Mouse (Mus musculus) splenic B cell, adult 2 months (primary cell): Measurements from ENCODE around the gene Trim31.
"Not testable (repeated sequence)": the region's sequence is repeated elsewhere in the genome, so short reads cannot be mapped to it uniquely, and the experiment has no call there.

Experiments used
- DNase-seq: peaks from one replicate; pipeline ENCODE4 v3.0.0-alpha.2; 2011; ENCODE audit warnings: low read depth, low spot score
- H3K27me3 ChIP-seq: 2 replicates; pipeline ENCODE4 v1.6.1; 2012; ENCODE audit warnings: mild to moderate bottlenecking, low read length, moderate library complexity, mixed read lengths; ENCODE audit not compliant: control insufficient read depth, poor library complexity, insufficient read depth, severe bottlenecking
- H3K36me3 ChIP-seq: 2 replicates; pipeline ENCODE4 v1.6.1; 2012; ENCODE audit warnings: mild to moderate bottlenecking, low read length, moderate library complexity, mixed read lengths; ENCODE audit not compliant: control insufficient read depth, poor library complexity, insufficient read depth, severe bottlenecking

Trim31 gene

DNA sequence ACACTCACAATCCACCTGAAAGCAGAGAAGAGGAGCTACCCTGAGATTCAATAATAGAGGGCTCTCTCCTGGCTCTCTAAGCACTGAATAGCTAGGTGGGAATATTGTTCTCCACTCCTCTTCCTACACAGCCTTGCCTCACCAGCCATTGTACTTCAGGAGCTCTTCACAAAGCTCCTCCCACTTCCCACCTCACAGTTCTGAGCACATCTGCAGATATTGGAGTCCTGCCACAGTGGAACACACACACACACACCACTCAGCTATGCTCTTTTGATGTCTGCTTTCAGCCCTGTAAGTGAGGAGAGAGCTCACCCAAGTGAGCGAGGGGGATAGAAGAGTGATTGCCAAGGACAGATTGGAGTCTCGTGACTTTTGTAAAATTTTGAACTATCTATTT, 14.6 kb upstream of the Trim31 start:
- no peak for DNase-seq
- Histone ChIP-seq H3K27me3 (no peaks in the 10 kb centered on the region), H3K36me3 (no peaks in the 10 kb centered on the region)

DNA sequence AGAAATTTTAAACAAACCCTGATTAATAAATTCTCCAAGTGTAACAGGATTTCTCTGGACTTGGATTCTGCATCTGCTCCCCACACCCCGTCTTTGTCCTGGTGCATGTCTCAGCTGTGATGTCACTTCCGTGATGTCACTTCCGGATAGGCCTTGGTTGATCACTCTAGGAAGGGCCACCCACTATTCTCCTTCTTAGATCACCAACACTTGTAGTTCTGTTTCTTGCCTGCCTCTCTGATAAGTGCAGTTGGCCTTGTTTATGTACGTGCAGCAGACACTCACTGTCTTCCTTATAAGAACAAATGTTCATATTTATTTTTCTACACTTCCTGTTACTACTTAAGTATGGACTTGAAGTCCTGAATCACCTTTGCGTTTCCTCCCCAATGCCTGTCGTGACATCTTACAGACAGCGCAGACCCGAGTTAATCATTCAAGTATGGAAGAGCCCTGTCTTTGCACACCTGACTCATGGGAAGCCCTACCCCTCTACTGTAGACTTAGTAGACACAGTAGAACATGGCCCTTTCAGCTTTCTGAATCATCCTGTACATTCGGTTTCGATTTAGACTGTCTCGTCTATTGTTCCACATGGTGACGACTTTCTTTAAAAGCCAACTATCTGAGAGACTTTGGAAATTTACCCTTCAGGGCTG, 12.7 kb upstream of the Trim31 start:
- H3K27me3 ChIP-seq = no peaks in the 10 kb centered on the region
- H3K36me3 ChIP-seq = no peaks in the 10 kb centered on the region
- DNase-seq = no peak

DNA sequence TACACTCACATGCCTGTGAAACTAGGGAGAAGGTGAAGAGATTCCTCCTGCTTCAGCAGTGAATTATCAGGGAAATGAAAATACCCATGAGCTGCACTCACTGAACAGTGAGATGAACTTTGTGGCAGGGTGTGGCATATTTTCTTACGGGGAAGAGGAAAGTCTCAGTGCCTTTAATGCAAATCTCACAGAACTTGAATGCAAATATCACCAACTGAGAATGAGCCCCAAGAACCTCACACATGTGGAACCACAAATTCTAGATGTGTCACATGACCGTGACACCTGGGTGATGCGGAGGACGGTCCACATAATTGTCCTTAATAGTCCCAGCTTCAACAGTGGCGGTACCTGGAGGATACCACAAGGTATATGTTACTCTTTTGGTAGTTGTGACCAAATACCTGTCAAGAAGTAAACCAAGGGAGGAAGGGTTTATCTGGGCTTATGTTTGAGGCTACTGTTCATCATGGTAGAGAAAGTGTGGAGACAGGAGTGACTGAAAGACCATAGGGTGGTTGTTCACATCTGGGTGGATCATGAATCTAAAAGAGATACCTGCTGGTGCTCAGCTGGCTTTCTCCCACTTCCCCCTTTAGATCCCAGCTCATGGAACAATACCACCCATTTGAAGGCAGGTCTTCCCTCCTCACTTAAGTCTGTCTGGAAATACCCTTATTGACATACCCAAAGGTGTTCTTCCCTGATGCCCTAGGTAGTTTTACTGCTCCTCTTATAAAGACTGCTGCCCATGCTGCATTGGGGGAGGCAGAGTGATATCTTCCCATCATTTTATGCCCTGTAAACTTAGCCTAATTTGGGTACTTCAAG, 7.6 kb upstream of the Trim31 start, which contains the start of gene Trim40:
TSS of gene Trim40 (minus strand) at position 51 of the 831 bp plus-strand sequence.
- Histone ChIP-seq H3K27me3 (no peaks in the 10 kb centered on the region), H3K36me3 (no peaks in the 10 kb centered on the region)
- DNase-seq = peak; percentile 11

DNA sequence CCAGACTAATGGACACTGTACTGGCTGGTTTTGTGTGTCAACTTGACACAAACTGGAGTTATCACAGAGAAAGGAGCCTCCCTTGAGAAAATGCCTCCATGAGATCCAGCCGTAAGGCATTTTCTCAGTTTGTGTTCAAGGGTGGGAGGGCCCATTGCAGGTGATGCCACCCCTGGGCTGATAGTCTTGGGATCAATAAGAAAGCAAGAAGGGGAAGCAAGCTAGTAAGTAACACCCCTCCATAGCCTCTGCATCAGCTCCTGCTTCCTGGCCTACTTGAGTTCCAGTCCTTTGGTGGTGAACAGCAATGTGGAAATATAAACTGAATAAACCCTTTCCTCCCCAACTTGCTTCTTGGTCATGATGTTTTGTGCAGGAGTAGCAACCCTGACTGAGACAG, 6.4 kb upstream of the Trim31 start:
- not testable (repeated sequence) for H3K36me3 ChIP-seq, H3K27me3 ChIP-seq, DNase-seq

DNA sequence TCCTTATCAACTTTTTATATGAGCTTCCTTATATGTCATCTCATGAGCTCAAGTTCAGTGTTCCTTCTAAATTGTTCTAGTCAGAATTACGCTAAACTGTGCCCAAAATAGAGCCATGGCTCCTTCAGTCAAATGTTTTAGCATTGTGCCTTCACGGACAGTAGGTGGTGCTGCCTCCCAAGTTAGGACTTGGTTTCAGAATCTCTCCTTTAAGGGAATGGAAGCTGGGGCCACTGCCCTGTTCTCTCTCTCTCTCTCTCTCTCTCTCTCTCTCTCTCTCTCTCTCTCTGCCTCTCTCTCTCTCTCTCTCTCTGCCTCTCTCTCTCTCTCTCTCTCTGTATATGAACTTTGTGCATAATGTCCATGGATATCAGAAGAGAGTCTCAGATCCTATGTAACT, 5.6 kb upstream of the Trim31 start:
- Histone ChIP-seq H3K27me3 (no peaks in the 10 kb centered on the region), H3K36me3 (no peaks in the 10 kb centered on the region)
- DNase-seq = peak; percentile 62

DNA sequence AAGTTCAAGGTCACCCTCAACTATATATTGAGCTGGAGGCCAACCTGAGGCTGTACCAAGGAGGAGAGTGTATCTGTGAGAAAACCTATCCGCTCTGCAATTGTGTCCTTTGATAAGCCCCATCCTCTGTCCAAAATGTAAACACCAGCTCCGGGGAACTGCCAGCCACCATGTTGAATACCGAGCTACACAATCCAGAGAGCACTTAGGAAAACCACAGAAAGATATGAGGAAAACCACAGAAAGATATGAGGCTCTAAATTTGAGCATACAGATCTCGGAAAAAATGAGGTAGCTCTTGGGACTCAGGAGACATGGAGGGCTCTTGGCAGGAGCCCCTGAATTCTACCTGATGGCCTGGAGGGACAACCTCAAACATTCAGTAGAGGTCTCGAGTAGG, 4.5 kb upstream of the Trim31 start:
- no peak for DNase-seq
- H3K36me3 ChIP-seq = no peaks in the 10 kb centered on the region
- no peaks in the 10 kb centered on the region for H3K27me3 ChIP-seq

DNA sequence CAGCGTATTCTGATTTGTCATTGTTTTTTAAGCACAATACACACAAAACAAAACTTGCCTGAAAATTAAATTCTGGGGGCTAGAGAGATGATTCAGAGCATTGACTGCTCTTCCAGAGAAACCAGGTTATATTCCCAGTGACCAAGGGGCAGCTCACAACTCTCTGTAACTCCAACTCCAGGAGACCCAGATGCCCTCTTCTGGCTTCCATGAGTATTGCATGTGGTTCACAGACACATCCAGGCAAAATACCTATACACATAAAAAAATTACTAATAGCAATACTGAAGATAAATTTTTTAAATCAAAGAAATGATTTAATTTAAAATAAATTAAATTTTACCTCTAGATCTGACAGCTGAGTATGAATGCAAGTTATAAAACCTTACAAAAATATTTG, 1.3 kb upstream of the Trim31 start:
- H3K36me3 ChIP-seq = no peaks in the 10 kb centered on the region
- H3K27me3 ChIP-seq = no peaks in the 10 kb centered on the region
- peak; percentile 24 for DNase-seq

DNA sequence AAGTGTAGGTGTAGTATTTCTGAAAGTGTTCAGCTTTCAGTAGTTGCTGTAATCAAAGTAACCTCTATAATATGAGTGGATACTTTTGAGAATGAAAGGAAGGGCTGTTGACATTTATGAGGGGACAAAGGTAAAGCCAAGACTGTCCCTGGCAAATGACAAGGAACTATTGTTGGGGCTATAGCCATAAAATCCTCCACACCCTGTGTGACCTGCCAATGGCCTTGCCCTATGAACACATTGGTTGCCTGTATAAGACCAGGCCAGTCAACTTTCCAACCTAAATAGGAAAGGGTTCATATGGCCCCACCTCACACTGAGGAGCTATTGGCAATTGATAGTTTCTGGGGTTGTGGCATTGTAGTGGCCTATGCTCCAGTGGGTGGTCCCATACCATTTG, 853 bp upstream of the Trim31 start:
- H3K36me3 ChIP-seq = no peaks in the 10 kb centered on the region
- no peak for DNase-seq
- no peaks in the 10 kb centered on the region for H3K27me3 ChIP-seq

DNA sequence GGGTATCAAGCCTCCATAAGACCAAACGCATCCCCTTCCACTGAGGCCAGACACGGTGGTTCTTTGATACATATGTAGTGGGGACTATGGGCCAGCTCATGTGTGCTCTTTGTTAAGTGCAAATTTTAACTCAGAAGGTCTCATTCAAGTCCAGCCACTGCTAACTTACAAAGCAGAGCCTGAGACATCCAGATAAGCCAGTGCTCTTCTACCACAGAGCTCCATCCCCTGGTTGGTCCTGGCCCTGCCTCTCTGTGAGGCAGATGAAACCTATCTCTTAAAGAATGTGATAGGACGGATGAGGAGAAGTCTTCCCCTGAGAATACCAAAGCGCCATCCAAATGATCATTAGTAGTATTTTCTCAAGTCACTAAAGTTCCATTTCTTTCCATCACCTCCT, 1.5 kb downstream of the Trim31 start:
- H3K27me3 ChIP-seq = no peaks in the 10 kb centered on the region
- no peaks in the 10 kb centered on the region for H3K36me3 ChIP-seq
- DNase-seq = no peak

DNA sequence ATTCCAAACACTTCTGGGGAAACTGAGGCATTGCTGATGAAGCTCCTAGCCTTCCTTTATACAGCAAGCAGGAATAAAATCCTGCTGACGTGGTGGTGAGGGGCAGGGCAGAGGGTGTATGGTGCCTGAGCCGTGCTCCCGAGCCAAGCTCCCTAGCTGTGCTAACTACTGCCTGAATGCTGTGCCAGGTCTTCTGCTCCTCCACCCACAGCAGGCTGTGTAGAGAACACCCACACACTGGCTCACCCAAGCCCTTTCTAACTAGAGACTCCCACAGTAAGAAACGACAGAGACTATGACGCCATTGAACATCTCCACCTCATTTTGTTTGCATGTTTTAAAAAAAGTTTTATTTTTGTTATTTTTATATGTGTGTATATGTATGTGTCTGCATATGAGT, 2.1 kb downstream of the Trim31 start:
- Histone ChIP-seq H3K27me3 (no peaks in the 10 kb centered on the region), H3K36me3 (no peaks in the 10 kb centered on the region)
- no peak for DNase-seq

DNA sequence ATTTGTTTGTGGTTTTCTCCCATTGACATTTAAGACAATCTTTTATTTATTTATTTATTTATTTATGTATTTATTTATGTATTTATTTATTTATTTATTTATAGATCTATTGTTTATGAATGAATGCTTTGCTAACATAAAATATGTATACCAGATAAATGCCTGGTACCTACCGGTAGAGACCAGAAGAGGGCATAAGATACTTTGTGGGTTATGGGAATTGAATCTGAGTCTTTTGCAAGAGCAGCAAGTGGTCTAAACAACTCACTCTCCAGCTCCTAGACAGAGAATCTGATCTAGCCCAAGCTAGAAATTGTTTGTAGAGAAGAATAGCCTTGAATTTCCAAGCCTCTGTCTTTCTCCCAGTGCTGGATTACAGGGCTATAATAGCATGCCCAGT, 2.8 kb downstream of the Trim31 start:
- Histone ChIP-seq H3K36me3 (no peaks in the 10 kb centered on the region), H3K27me3 (no peaks in the 10 kb centered on the region)
- peak; percentile 9 for DNase-seq

DNA sequence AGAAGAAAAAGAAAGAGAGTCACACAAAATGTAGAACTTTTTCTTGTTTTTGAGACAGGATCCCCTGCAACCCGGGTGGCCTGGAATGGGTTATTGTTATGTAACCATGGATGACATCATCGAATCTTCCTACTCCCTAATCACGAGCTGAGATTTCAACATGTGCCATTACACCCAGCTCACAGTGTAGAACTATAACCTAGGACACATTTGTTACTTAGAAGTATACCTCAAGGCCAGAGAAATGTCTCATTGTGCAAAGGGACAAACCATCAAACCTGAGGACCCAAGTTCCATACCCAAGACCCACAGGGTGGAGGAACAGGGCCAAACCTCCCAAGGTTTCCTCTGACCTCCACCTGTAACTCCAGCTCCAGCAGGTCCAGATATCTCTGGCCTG, 5.7 kb downstream of the Trim31 start:
- Histone ChIP-seq H3K36me3 (no peaks in the 10 kb centered on the region), H3K27me3 (no peaks in the 10 kb centered on the region)
- no peak for DNase-seq

DNA sequence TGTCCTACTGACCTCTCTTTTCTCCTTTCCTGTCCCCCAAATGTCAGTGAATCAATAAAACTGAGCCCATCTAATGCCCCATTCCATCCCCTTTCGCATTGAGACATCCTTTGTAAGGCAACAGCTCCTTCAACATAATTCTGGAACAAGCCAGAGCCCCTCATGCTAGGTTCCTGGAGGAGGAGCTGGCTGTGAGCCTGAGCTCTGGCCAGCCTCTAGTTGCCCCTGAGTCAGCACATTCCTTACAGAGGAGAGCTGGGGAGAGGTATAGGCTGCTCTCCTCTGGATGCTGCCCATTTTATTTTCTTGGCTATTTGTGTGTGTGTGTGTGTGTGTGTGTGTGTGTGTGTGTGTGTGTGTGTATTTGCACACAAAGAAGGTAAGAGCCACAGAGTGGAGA, 10.3 kb downstream of the Trim31 start:
- no peaks in the 10 kb centered on the region; the same call in 1 of the 2 replicates for H3K27me3 ChIP-seq
- H3K36me3 ChIP-seq = no peaks in the 10 kb centered on the region
- no peak for DNase-seq

DNA sequence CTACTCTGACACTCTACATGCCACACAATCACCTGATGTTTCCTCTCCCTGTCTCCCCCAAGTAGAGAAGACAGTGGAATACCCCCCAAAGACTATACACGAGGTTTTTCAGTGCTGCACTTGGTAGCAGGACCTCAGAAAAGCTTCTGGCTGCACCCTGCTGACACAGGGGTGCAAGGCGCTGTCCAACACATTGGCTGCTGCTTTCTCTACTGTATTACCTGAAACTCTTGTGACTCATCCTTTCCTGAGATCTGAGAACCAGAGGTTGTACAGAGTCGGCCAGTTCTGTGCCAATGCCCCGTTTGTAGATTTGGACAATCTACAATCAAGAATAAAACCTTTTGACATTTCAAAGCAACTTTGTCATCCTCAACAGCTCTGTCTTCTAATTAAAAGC, 11.9 kb downstream of the Trim31 start:
- Histone ChIP-seq H3K27me3 (no peaks in the 10 kb centered on the region; the same call in 1 of the 2 replicates), H3K36me3 (no peaks in the 10 kb centered on the region)
- no peak for DNase-seq

DNA sequence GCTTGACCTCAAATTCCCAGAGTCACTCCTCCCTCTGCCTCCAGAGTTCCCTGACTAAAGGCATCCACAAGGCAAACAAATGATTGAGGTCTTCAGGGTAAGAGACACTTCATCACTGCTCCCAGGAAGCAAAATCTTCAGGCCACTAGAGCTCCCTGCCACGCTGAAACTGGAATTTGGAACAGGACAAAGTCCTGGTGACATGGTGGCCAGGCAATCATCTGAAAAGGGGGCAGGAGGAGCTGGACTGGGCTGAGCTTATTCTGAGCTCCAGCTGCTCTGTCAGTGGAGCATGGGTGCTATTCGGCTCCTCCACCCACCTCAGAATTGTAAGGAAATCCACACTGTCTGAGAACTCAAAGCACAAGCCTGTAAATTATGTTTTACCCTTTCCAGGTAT, 14.1 kb downstream of the Trim31 start:
- DNase-seq = no peak
- Histone ChIP-seq H3K36me3 (no peaks in the 10 kb centered on the region), H3K27me3 (no peaks in the 10 kb centered on the region; the same call in 1 of the 2 replicates)
